ENCODE assay signal across 18 mouse cellular contexts in the genomic region with DNA sequence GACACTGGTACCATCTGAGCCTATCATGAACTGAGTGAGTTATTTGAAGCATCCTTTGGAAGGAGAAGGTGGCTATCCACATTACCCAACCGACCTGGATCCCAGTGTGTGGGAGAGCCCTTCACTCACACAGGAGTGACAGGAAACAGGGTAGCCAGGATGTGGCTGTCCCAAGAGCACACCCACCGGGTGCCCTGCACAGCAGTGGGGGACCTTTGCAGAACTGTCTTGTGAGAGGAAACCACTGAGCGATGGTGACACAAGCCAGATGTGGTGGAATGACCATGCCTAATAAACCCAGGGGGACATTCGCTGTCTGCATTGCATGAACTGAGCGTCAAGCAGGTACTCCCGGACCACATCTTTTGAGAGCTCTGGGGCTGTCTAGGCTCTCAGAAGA. TPM values are rescaled to one million over a fixed set of nuclear protein-coding genes. Genes with fewer than 3 reads are reported as not detected.
DNase-seq lines count a peak whose midpoint lies in the region; ATAC-seq lines count a peak whose summit lies in the region.
"Had no signal": no experiment of that assay in that cellular context is flagged by ENCODE, and none has a peak within 500 bp of the region (broad histone marks: within the 10 kb centered on the region; RNA-seq: fewer than 3 reads in every experiment).

No protein-coding gene starts in this region.

- ATAC-seq in common myeloid progenitor, adult 5-6 weeks (replicated peaks; ENCODE audit: low read depth, poor library complexity, severe bottlenecking) = peak; percentile 64
- peak; percentile 72 to 73 for ATAC-seq in hematopoietic stem cell, adult 5-6 weeks (replicated peaks in 1 of 2; ENCODE audit: insufficient read depth in 1 of 2, low FRiP score in 2 of 2, low TSS enrichment in 1 of 2, low read depth in 1 of 2, poor library complexity in 2 of 2, severe bottlenecking in 2 of 2)
- peak; percentile 80 for ATAC-seq in megakaryocyte progenitor cell, adult 5-6 weeks (replicated peaks; ENCODE audit: poor library complexity)
- ATAC-seq: activated CD4-positive, CD25-positive, alpha-beta regulatory T cell, adult 4 months; forebrain, embryonic 13.5 days; forebrain, embryonic 15.5 days; forebrain, postnatal 0 days had no signal

- DNase-seq in 416B (ENCODE audit: low read depth) = peak; percentile 21
- no peak for DNase-seq in layer of hippocampus, postnatal 10 days (ENCODE audit: low spot score in 2 of 2)
- no peak for DNase-seq in T-cell, adult 2 months (ENCODE audit: low spot score)
- DNase-seq in urinary bladder, adult 18-20 months (ENCODE audit: low spot score in 2 of 2) = no peak
- DNase-seq: adrenal gland, adult 8-10 months; adrenal gland, postnatal 14 days; cerebellum, adult 11-12 months; cerebellum, adult 8-10 months; cerebellum, adult 9-11 months; cerebellum, postnatal 14 days; cerebellum, postnatal 36 days; forebrain, postnatal 0 days had no signal

RNA-seq across cellular contexts. Expression of gene Crispld2, which starts 34.8 kb away (rescaled TPM):
- 0.10 TPM in 1 of 2 replicates, not detected in the other for total RNA-seq in common myeloid progenitor, adult 5-6 weeks (2017)
- total RNA-seq in hematopoietic stem cell, adult 5-6 weeks (2017) = 2.1 and 6.6 TPM in 2 replicates
- 0.49 and 0.54 TPM in 2 replicates for total RNA-seq in megakaryocyte progenitor cell, adult 5-6 weeks (2015)
- total RNA-seq in megakaryocyte progenitor cell, adult 5-6 weeks (2017) = 0.51 and 0.92 TPM in 2 replicates
- total RNA-seq in layer of hippocampus, postnatal 10 days (2021) = 1 to 10 TPM; 2.2 to 2.9 TPM
